In the genomic region with DNA sequence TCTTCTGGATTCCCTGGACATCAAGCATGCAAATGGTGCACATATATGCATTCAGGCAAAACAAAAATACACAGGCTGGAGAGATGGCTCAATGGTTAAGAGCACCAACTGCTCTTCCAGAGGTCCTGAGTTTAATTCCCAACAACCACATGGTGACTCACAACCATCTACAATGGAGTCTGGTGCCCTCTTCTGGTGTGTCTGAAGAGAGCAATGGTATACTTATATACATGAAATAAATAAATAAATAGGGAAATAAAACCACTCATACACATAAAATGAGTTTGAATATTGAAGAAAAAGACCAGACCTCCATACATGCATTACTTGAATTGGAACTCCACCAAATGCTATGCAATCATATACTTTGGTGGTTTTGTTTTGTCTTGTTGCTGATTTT, we compare ENCODE assay signal across 25 mouse cellular contexts. TPM values are rescaled to one million over a fixed set of nuclear protein-coding genes. Genes with fewer than 3 reads are reported as not detected.
A peak's percentile ranks its signal among the peaks of the same experiment; 100 is the strongest.
DNase-seq lines count a peak whose midpoint lies in the region; ATAC-seq and TF ChIP-seq lines count a peak whose summit lies in the region.
"Had no signal": no experiment of that assay in that cellular context is flagged by ENCODE, and none has a peak within 500 bp of the region (broad histone marks: within the 10 kb centered on the region; RNA-seq: fewer than 3 reads in every experiment).

No protein-coding gene starts in this region.

- H3K27me3 ChIP-seq in intestine, postnatal 0 days (replicated peaks; ENCODE audit: control insufficient read depth, insufficient read depth, low read length) = no peaks in the 10 kb centered on the region
- no peaks in the 10 kb centered on the region for H3K27me3 ChIP-seq in intestine, embryonic 16.5 days (replicated peaks; ENCODE audit: control insufficient read depth, insufficient read depth, low read length)
- no peaks in the 10 kb centered on the region for H3K27me3 ChIP-seq in liver, postnatal 0 days (ENCODE audit: insufficient read depth, low read length)
- peaks cover 14% of the 10 kb centered on the region for H3K27me3 ChIP-seq in CH12.LX (replicated peaks)
- H3K27me3 ChIP-seq: neural tube, embryonic 12.5 days; Patski; stomach, embryonic 15.5 days had no signal

- DNase-seq in liver, postnatal 0 days = no peak
- DNase-seq in liver (no peak), CH12.LX (ENCODE audit: extremely low read depth) (no peak), adipocyte (ENCODE audit: low spot score) (peak; percentile 21)
- no peak for DNase-seq in adrenal gland, postnatal 25 days
- DNase-seq: adrenal gland, adult 2 months; cerebellum, adult 18-20 months; cerebellum, postnatal 14 days; kidney, adult 18-20 months; kidney, postnatal 10 days; lung, postnatal 36 days; retina, postnatal 1 day; right cerebral cortex, postnatal 25 days; thymus, adult 18-20 months; thymus, postnatal 4 days had no signal

- no peaks in the 10 kb centered on the region for H3K79me2 ChIP-seq in CH12.LX (replicated peaks; ENCODE audit: control insufficient read depth, extremely low read depth, insufficient read depth, poor library complexity, severe bottlenecking)

- H3K4me3 ChIP-seq in intestine, postnatal 0 days (ENCODE audit: low read depth, low read length) = no peak overlapping the region
- H3K4me3 ChIP-seq in intestine, embryonic 16.5 days (ENCODE audit: low read length) = no peak overlapping the region
- no peak overlapping the region for H3K4me3 ChIP-seq in liver, postnatal 0 days (ENCODE audit: low read depth, low read length)
- no peak overlapping the region for H3K4me3 ChIP-seq in CH12.LX (replicated peaks in 1 of 3; ENCODE audit: low read depth in 2 of 3, low read length in 2 of 3, poor library complexity in 1 of 3)
- H3K4me3 ChIP-seq: forebrain, embryonic 10.5 days; limb, embryonic 12.5 days; midbrain, embryonic 13.5 days; neural tube, embryonic 12.5 days; stomach, embryonic 15.5 days had no signal

- TF ChIP-seq RAD21 in CH12.LX (IDR thresholded peaks at IDR 0.05; ENCODE audit: low read depth, low read length) = peak; percentile 38

- H3K9ac ChIP-seq in intestine, postnatal 0 days (ENCODE audit: low read depth, low read length) = no peak overlapping the region
- H3K9ac ChIP-seq in intestine, embryonic 16.5 days (ENCODE audit: low read depth, low read length) = no peak overlapping the region
- H3K9ac ChIP-seq in liver, postnatal 0 days (replicated peaks) = no peak overlapping the region
- H3K9ac ChIP-seq in CH12.LX (ENCODE audit: insufficient read depth, low read depth) = no peak overlapping the region
- H3K9ac ChIP-seq: limb, embryonic 12.5 days; midbrain, embryonic 13.5 days; neural tube, embryonic 12.5 days; stomach, embryonic 15.5 days had no signal

- in situ Hi-C loops in CH12.LX (cut with MboI; ENCODE audit: low pct_ligation_motif_present, low pct_unique_long_range_greater_than_20kb, low sequenced_read_pairs) = loop anchor here (5.0 to 10.0 kb wide), 2 partner anchors 87 to 234 kb away; no protein-coding TSS in a partner anchor

- dilution Hi-C loops in CH12.LX (cut with MboI; ENCODE audit: extremely low pct_ligation_motif_present, extremely low pct_unique_long_range_greater_than_20kb, low sequenced_read_pairs) = no loop called here

- H3K9me3 ChIP-seq in intestine, postnatal 0 days (ENCODE audit: control insufficient read depth) = no peaks in the 10 kb centered on the region
- H3K9me3 ChIP-seq in intestine, embryonic 16.5 days (ENCODE audit: control insufficient read depth, low read length) = no peaks in the 10 kb centered on the region
- H3K9me3 ChIP-seq in liver, postnatal 0 days (ENCODE audit: low read length) = no peaks in the 10 kb centered on the region
- H3K9me3 ChIP-seq in CH12.LX (replicated peaks; ENCODE audit: low read length) = no peaks in the 10 kb centered on the region
- H3K9me3 ChIP-seq: forebrain, embryonic 10.5 days; limb, embryonic 12.5 days; megakaryocyte, embryonic 14.5 days; midbrain, embryonic 13.5 days; neural tube, embryonic 12.5 days; stomach, embryonic 15.5 days had no signal

- TF ChIP-seq POLR2A in CH12.LX (IDR thresholded peaks at IDR 0.05; ENCODE audit: low read depth, low read length) = no peak

- no peak for ATAC-seq in intestine, postnatal 0 days
- no peak for ATAC-seq in intestine, embryonic 16.5 days
- ATAC-seq in liver, postnatal 0 days = no peak
- ATAC-seq: hindbrain, embryonic 16.5 days; midbrain, embryonic 13.5 days; Patski had no signal

- peak; percentile 45 for TF ChIP-seq CTCF in intestine, postnatal 0 days (IDR thresholded peaks at IDR 0.05; ENCODE audit: low read depth)
- TF ChIP-seq CTCF in liver, postnatal 0 days (IDR thresholded peaks at IDR 0.05; ENCODE audit: low read depth) = peak; percentile 19
- TF ChIP-seq CTCF in CH12.LX (conservative IDR thresholded peaks at IDR 0.05 in 1 of 2, IDR thresholded peaks at IDR 0.05 in 1 of 2; ENCODE audit: low read depth in 2 of 2, low read length in 2 of 2) = peak in 1 of 2 experiments; percentile 52; a peak in 2 of 4 replicates

- TF ChIP-seq EP300 in liver, postnatal 0 days (IDR thresholded peaks at IDR 0.05; ENCODE audit: low read depth) = no peak
- TF ChIP-seq EP300 in CH12.LX (IDR thresholded peaks at IDR 0.05; ENCODE audit: low read length) = no peak

- H3K4me1 ChIP-seq in intestine, postnatal 0 days (replicated peaks; ENCODE audit: control insufficient read depth, insufficient read depth, low read length) = peaks cover 5% of the 10 kb centered on the region
- H3K4me1 ChIP-seq in intestine, embryonic 16.5 days (ENCODE audit: control insufficient read depth, insufficient read depth, low read length) = peaks cover 8% of the 10 kb centered on the region
- H3K4me1 ChIP-seq in liver, postnatal 0 days (ENCODE audit: insufficient read depth) = peaks cover 19% of the 10 kb centered on the region
- H3K4me1 ChIP-seq in CH12.LX (ENCODE audit: control insufficient read depth in 1 of 2, insufficient read depth in 2 of 2) = peaks cover 9 to 28% of the 10 kb centered on the region in 2 experiments
- H3K4me1 ChIP-seq: stomach, embryonic 15.5 days had no signal

- no peak overlapping the region for H3K4me2 ChIP-seq in intestine, postnatal 0 days (replicated peaks; ENCODE audit: low read depth)
- H3K4me2 ChIP-seq in intestine, embryonic 16.5 days (ENCODE audit: low read depth, low read length) = no peak overlapping the region
- H3K4me2 ChIP-seq in liver, postnatal 0 days (ENCODE audit: low read depth, low read length) = no peak overlapping the region
- H3K4me2 ChIP-seq in CH12.LX (ENCODE audit: insufficient read depth, low read depth, poor library complexity, severe bottlenecking) = no peak overlapping the region; the same call in 1 of the 2 replicates
- H3K4me2 ChIP-seq: limb, embryonic 12.5 days; midbrain, embryonic 13.5 days; neural tube, embryonic 12.5 days; stomach, embryonic 15.5 days had no signal

- no peak overlapping the region for H3K27ac ChIP-seq in intestine, postnatal 0 days (ENCODE audit: low read depth, low read length)
- no peak overlapping the region for H3K27ac ChIP-seq in intestine, embryonic 16.5 days (ENCODE audit: low read length)
- H3K27ac ChIP-seq in liver, postnatal 0 days (ENCODE audit: low read depth) = no peak overlapping the region
- H3K27ac ChIP-seq in CH12.LX (ENCODE audit: insufficient read depth, low read depth) = no peak overlapping the region
- H3K27ac ChIP-seq: forebrain, embryonic 10.5 days; limb, embryonic 12.5 days; midbrain, embryonic 13.5 days; neural tube, embryonic 12.5 days; stomach, embryonic 15.5 days had no signal

- no peaks in the 10 kb centered on the region for H3K36me3 ChIP-seq in intestine, postnatal 0 days (ENCODE audit: control insufficient read depth, insufficient read depth)
- no peaks in the 10 kb centered on the region for H3K36me3 ChIP-seq in intestine, embryonic 16.5 days (ENCODE audit: control insufficient read depth, insufficient read depth, low read length)
- H3K36me3 ChIP-seq in liver, postnatal 0 days (replicated peaks; ENCODE audit: insufficient read depth, low read length) = no peaks in the 10 kb centered on the region
- peaks cover 0 to 4% of the 10 kb centered on the region in 2 experiments for H3K36me3 ChIP-seq in CH12.LX (replicated peaks in 1 of 2; ENCODE audit: control insufficient read depth in 1 of 2, insufficient read depth in 1 of 2, low read length in 1 of 2)
- H3K36me3 ChIP-seq: forebrain, embryonic 10.5 days; midbrain, embryonic 13.5 days; neural tube, embryonic 12.5 days; stomach, embryonic 15.5 days had no signal

RNA-seq across cellular contexts. Expression of a gene that starts 1.6 kb away (rescaled TPM):
- 24.9 and 28.0 TPM in 2 replicates for polyA plus RNA-seq in intestine, postnatal 0 days (2015; fragmentation: Nextera tagmentation; extraction: Ambion mirVana)
- 33.8 and 34.3 TPM in 2 replicates for polyA plus RNA-seq in intestine, embryonic 16.5 days (2015; fragmentation: Nextera tagmentation; extraction: Ambion mirVana)
- polyA plus RNA-seq in liver, postnatal 0 days (2015; fragmentation: Nextera tagmentation; extraction: Ambion mirVana) = 8.6 and 9.8 TPM in 2 replicates
- total RNA-seq in CH12.LX (2012; rRNA removed) (6.1 and 9.7 TPM in 2 replicates), CH12.LX (2014; rRNA removed) (12.7 and 14.5 TPM in 2 replicates)
- 15.9 TPM in 2 replicates for polyA plus RNA-seq in CH12.LX (2012; ENCODE audit: insufficient read length, low read depth)
- total RNA-seq in adrenal gland, postnatal 25 days (2021) = 57.9 and 58.3 TPM in 2 replicates

RNA-seq across cellular contexts. Expression of a gene that starts 19.6 kb away (rescaled TPM):
- polyA plus RNA-seq in intestine, postnatal 0 days (2015; fragmentation: Nextera tagmentation; extraction: Ambion mirVana) = 1.0 and 1.5 TPM in 2 replicates
- polyA plus RNA-seq in intestine, embryonic 16.5 days (2015; fragmentation: Nextera tagmentation; extraction: Ambion mirVana) = 2.8 TPM in 2 replicates
- 3.6 and 4.3 TPM in 2 replicates for polyA plus RNA-seq in liver, postnatal 0 days (2015; fragmentation: Nextera tagmentation; extraction: Ambion mirVana)
- total RNA-seq in CH12.LX (2012; rRNA removed) (1.1 and 1.8 TPM in 2 replicates), CH12.LX (2014; rRNA removed) (0.97 and 1.2 TPM in 2 replicates)
- polyA plus RNA-seq in CH12.LX (2012; ENCODE audit: insufficient read length, low read depth) = 0.47 and 0.55 TPM in 2 replicates
- total RNA-seq in adrenal gland, postnatal 25 days (2021) = 14.5 and 17.1 TPM in 2 replicates

RNA-seq across cellular contexts. Expression of a gene that starts 47.5 kb away (rescaled TPM):
- 19.0 and 23.8 TPM in 2 replicates for polyA plus RNA-seq in intestine, postnatal 0 days (2015; fragmentation: Nextera tagmentation; extraction: Ambion mirVana)
- polyA plus RNA-seq in intestine, embryonic 16.5 days (2015; fragmentation: Nextera tagmentation; extraction: Ambion mirVana) = 85.2 and 99.7 TPM in 2 replicates
- 30.3 and 33.4 TPM in 2 replicates for polyA plus RNA-seq in liver, postnatal 0 days (2015; fragmentation: Nextera tagmentation; extraction: Ambion mirVana)
- total RNA-seq in CH12.LX (2012; rRNA removed) = 517 and 601 TPM in 2 replicates
- total RNA-seq in CH12.LX (2014; rRNA removed) = 347 and 356 TPM in 2 replicates
- 722 and 821 TPM in 2 replicates for polyA plus RNA-seq in CH12.LX (2012; ENCODE audit: insufficient read length, low read depth)
- 90.8 and 124 TPM in 2 replicates for total RNA-seq in adrenal gland, postnatal 25 days (2021)

RNA-seq across cellular contexts. Expression of a gene that starts 48.1 kb away (rescaled TPM):
- 71.1 and 83.4 TPM in 2 replicates for polyA plus RNA-seq in intestine, postnatal 0 days (2015; fragmentation: Nextera tagmentation; extraction: Ambion mirVana)
- polyA plus RNA-seq in intestine, embryonic 16.5 days (2015; fragmentation: Nextera tagmentation; extraction: Ambion mirVana) = 69.8 and 76.6 TPM in 2 replicates
- 44.2 and 45.4 TPM in 2 replicates for polyA plus RNA-seq in liver, postnatal 0 days (2015; fragmentation: Nextera tagmentation; extraction: Ambion mirVana)
- total RNA-seq in CH12.LX (2012; rRNA removed) = 126 and 152 TPM in 2 replicates
- total RNA-seq in CH12.LX (2014; rRNA removed) = 206 and 235 TPM in 2 replicates
- 237 and 271 TPM in 2 replicates for polyA plus RNA-seq in CH12.LX (2012; ENCODE audit: insufficient read length, low read depth)
- 297 and 334 TPM in 2 replicates for total RNA-seq in adrenal gland, postnatal 25 days (2021)

RNA-seq across cellular contexts. Expression of a gene that starts 52.4 kb away (rescaled TPM):
- polyA plus RNA-seq in intestine, postnatal 0 days (2015; fragmentation: Nextera tagmentation; extraction: Ambion mirVana) = 138 and 146 TPM in 2 replicates
- polyA plus RNA-seq in intestine, embryonic 16.5 days (2015; fragmentation: Nextera tagmentation; extraction: Ambion mirVana) = 116 and 117 TPM in 2 replicates
- polyA plus RNA-seq in liver, postnatal 0 days (2015; fragmentation: Nextera tagmentation; extraction: Ambion mirVana) = 18.2 and 20.8 TPM in 2 replicates
- total RNA-seq in CH12.LX (2012; rRNA removed) = 26.3 and 36.1 TPM in 2 replicates
- total RNA-seq in CH12.LX (2014; rRNA removed) = 29.6 and 32.1 TPM in 2 replicates
- polyA plus RNA-seq in CH12.LX (2012; ENCODE audit: insufficient read length, low read depth) = 38.8 and 39.2 TPM in 2 replicates
- total RNA-seq in adrenal gland, postnatal 25 days (2021) = 20.1 and 31.1 TPM in 2 replicates
